13 mouse cellular contexts compared by ENCODE assay signal in genomic region chr11:117291271-117292059, GRCm38 (mm10).
"Had no signal": no experiment of that assay in that cellular context is flagged by ENCODE, and none has a peak within 500 bp of the region (broad histone marks: within the 10 kb centered on the region; RNA-seq: fewer than 3 reads in every experiment).

No protein-coding gene starts in this region.

- DNase-seq: kidney, adult 8-10 months; kidney, postnatal 25 days; layer of hippocampus, adult 9-11 months; layer of hippocampus, postnatal 36 days; left cerebral cortex, postnatal 4 days; lung, embryonic 14.5 days; lung, postnatal 10 days; midbrain, embryonic 14.5 days had no signal

- H3K4me2 ChIP-seq: liver, embryonic 11.5 days; liver, embryonic 15.5 days; lung, embryonic 14.5 days; neural tube, embryonic 13.5 days had no signal

- ATAC-seq: intestine, postnatal 0 days had no signal

- H3K9me3 ChIP-seq: liver, embryonic 15.5 days; midbrain, embryonic 10.5 days; neural tube, embryonic 13.5 days had no signal

- H3K4me3 ChIP-seq: liver, embryonic 15.5 days; midbrain, embryonic 10.5 days; neural tube, embryonic 13.5 days had no signal

- H3K27ac ChIP-seq: liver, embryonic 15.5 days; neural tube, embryonic 13.5 days had no signal

- H3K9ac ChIP-seq: liver, embryonic 15.5 days; lung, embryonic 14.5 days; neural tube, embryonic 13.5 days had no signal

- H3K27me3 ChIP-seq: liver, embryonic 15.5 days; neural tube, embryonic 13.5 days had no signal
